Mouse (Mus musculus): ENCODE measurements around the gene Gm20388.

GRCm38 (mm10) chr8:121938732-121939131, 2028.1 kb downstream of the Gm20388 start:
- TF ChIP-seq HCFC1 (IDR thresholded peaks at IDR 0.05; ENCODE audit: borderline replicate concordance, insufficient read depth, low read length), result no peak
- no peak for TF ChIP-seq ZNF384 (IDR thresholded peaks at IDR 0.05; ENCODE audit: low read depth, low read length)
